Mouse (Mus musculus) heart, adult 8-10 months (tissue): ENCODE data around the gene Astn2. TPM values are rescaled to one million over a fixed set of nuclear protein-coding genes. Genes with fewer than 3 reads are reported as not detected.

Source experiments
- DNase-seq: peaks from one replicate; pipeline ENCODE4 v3.0.0; 2022; ENCODE audit warnings: low spot score
- total RNA-seq, 4 experiments: library from RNA; stranded (reverse); gene quantifications; 2 replicates each; pipeline ENCODE4 v1.2.4; 2022

Astn2 gene
- total RNA-seq, 4 experiments from 2014 or later: 0.56 to 1.0 (median 0.88) TPM

GRCm38 (mm10) chr4:65976251-65976650 is 428.2 kb downstream of the Astn2 start:
- no peak for DNase-seq

- no peak for DNase-seq
Measured at GRCm38 (mm10) chr4:65972395-65972794, 432.0 kb downstream of the Astn2 start.

- DNase-seq: no peak
Measured at GRCm38 (mm10) chr4:65969318-65969717, 435.1 kb downstream of the Astn2 start.

GRCm38 (mm10) chr4:65964604-65965003 is 439.8 kb downstream of the Astn2 start:
- no peak for DNase-seq

- no peak for DNase-seq
Measured at GRCm38 (mm10) chr4:65959188-65959759, 445.1 kb downstream of the Astn2 start.

GRCm38 (mm10) chr4:65958369-65959187 is 445.8 kb downstream of the Astn2 start:
- no peak for DNase-seq

GRCm38 (mm10) chr4:65951918-65952317 is 452.5 kb downstream of the Astn2 start:
- DNase-seq: no peak

GRCm38 (mm10) chr4:65947141-65947649 is 457.2 kb downstream of the Astn2 start:
- DNase-seq: no peak

GRCm38 (mm10) chr4:65946021-65946420 is 458.4 kb downstream of the Astn2 start:
- no peak for DNase-seq

- no peak for DNase-seq
Measured at GRCm38 (mm10) chr4:65930901-65931300, 473.5 kb downstream of the Astn2 start.

- DNase-seq: no peak
Measured at GRCm38 (mm10) chr4:65920294-65920693, 484.1 kb downstream of the Astn2 start.

GRCm38 (mm10) chr4:65916027-65917008 is 488.1 kb downstream of the Astn2 start:
- no peak for DNase-seq

- DNase-seq: no peak
Measured at GRCm38 (mm10) chr4:65912247-65912942, 492.0 kb downstream of the Astn2 start.

- DNase-seq: no peak
Measured at GRCm38 (mm10) chr4:65907660-65908059, 496.8 kb downstream of the Astn2 start.

- no peak for DNase-seq
Measured at GRCm38 (mm10) chr4:65904963-65905362, 499.4 kb downstream of the Astn2 start.

GRCm38 (mm10) chr4:65896092-65897027 is 508.1 kb downstream of the Astn2 start:
- DNase-seq: no peak

GRCm38 (mm10) chr4:65888332-65888993 is 515.9 kb downstream of the Astn2 start:
- DNase-seq: no peak

GRCm38 (mm10) chr4:65886862-65887261 is 517.5 kb downstream of the Astn2 start:
- DNase-seq: no peak

- DNase-seq: no peak
Measured at GRCm38 (mm10) chr4:65885921-65886320, 518.5 kb downstream of the Astn2 start.
